Mouse (Mus musculus) liver, embryonic 16.5 days (tissue): ENCODE results near the gene Ephx3. TPM values are rescaled to one million over a fixed set of nuclear protein-coding genes. Genes with fewer than 3 reads are reported as not detected.
A peak's percentile ranks its signal among the peaks of the same experiment; 100 is the strongest.
"Not testable (repeated sequence)": the region's sequence is repeated elsewhere in the genome, so short reads cannot be mapped to it uniquely, and the experiment has no call there.

Experiments
- ATAC-seq: fragments of 200-750 bp; cut with Nextera tagmentation; 2 replicates; pipeline ENCODE4 v1.8.0; 2017; ENCODE audit warnings: low read depth, mild to moderate bottlenecking, moderate number of reproducible peaks, moderate library complexity
- H3K27ac ChIP-seq: fragments of 300-500 bp; sonication (generic); 2 replicates; pipeline ENCODE4 v1.5.1; 2014; ENCODE audit warnings: mild to moderate bottlenecking, low read length
- H3K27me3 ChIP-seq: fragments of 300-500 bp; sonication (generic); 2 replicates; pipeline ENCODE4 v1.6.1; 2014; ENCODE audit warnings: low read depth, low read length, mixed read lengths; ENCODE audit not compliant: control insufficient read depth, insufficient read depth
- H3K36me3 ChIP-seq: fragments of 300-500 bp; sonication (generic); 2 replicates; pipeline ENCODE4 v1.6.1; 2014; ENCODE audit warnings: mild to moderate bottlenecking; ENCODE audit not compliant: control insufficient read depth, insufficient read depth
- H3K4me1 ChIP-seq: fragments of 300-500 bp; sonication (generic); 2 replicates; pipeline ENCODE4 v1.6.1; 2014; ENCODE audit warnings: low read depth, low read length, mixed read lengths; ENCODE audit not compliant: control insufficient read depth
- H3K4me2 ChIP-seq: fragments of 300-500 bp; sonication (generic); 2 replicates; pipeline ENCODE4 v1.6.1; 2014; ENCODE audit warnings: low read depth, low read length, mixed read lengths
- H3K4me3 ChIP-seq: fragments of 300-500 bp; sonication (generic); 2 replicates; pipeline ENCODE4 v1.5.1; 2014; ENCODE audit warnings: low read depth, mild to moderate bottlenecking, low read length
- H3K9ac ChIP-seq: fragments of 300-500 bp; sonication (generic); 2 replicates; pipeline ENCODE4 v1.6.1; 2014; ENCODE audit warnings: low read depth, low read length
- H3K9me3 ChIP-seq: fragments of 300-500 bp; sonication (generic); replicated peaks from 2 replicates; pipeline ENCODE4 v1.6.1; 2016; ENCODE audit warnings: low read length; ENCODE audit not compliant: control insufficient read depth
- WGBS: fragments of 180-500 bp; shearing (Covaris S2); extraction: QIAGEN DNeasy Blood & Tissue Kit; methylation state at CpG from one replicate; pipeline ENCODE4 v1.1.7; 2014; ENCODE audit not compliant: insufficient replicate concordance; 5-methylcytosine and 5-hydroxymethylcytosine counted together
- polyA plus RNA-seq: library from polyadenylated mRNA; unstranded; fragments of >200 nt; fragmentation: Nextera tagmentation; extraction: Ambion mirVana; gene quantifications from 2 replicates; pipeline ENCODE4 v1.2.1, GENCODE M21; 2015

The Ephx3 gene
- not detected in 2 replicates for polyA plus RNA-seq

- peaks cover 5% of the 10 kb centered on the region; the same call in 1 of the 2 replicates for H3K4me1 ChIP-seq
- no peak within 1 kb of the TSS for H3K9ac ChIP-seq
- no peaks in the 10 kb centered on the region for H3K9me3 ChIP-seq
- H3K4me2 ChIP-seq = peak within 1 kb of the TSS; percentile 45
- H3K36me3 ChIP-seq = no peaks in the 10 kb centered on the region
- peaks cover 19% of the 10 kb centered on the region for H3K27me3 ChIP-seq
- peak within 1 kb of the TSS; percentile 33 for H3K4me3 ChIP-seq
- H3K27ac ChIP-seq = no peak within 1 kb of the TSS
- ATAC-seq = no peak
- WGBS = 9% methylated on average over 42 of the region's 42 CpGs
These were observed at the start of gene Ephx3 for GRCm38 (mm10) chr17:32188863-32189636. Gene Ephx3, minus strand, starts transcription at chr17:32189549.

GRCm38 (mm10) chr17:32238589-32238988 is 49.2 kb upstream of the Ephx3 start:
- H3K27me3 ChIP-seq = no peaks in the 10 kb centered on the region
- H3K4me1 ChIP-seq = peaks cover 10% of the 10 kb centered on the region
- no peak for ATAC-seq
- no peak overlapping the region for H3K4me2 ChIP-seq
- no peaks in the 10 kb centered on the region for H3K9me3 ChIP-seq
- H3K9ac ChIP-seq = no peak overlapping the region
- H3K4me3 ChIP-seq = no peak overlapping the region
- 38% methylated on average over 1 of the region's 1 CpGs for WGBS
- H3K36me3 ChIP-seq = no peaks in the 10 kb centered on the region; the same call in 1 of the 2 replicates
- H3K27ac ChIP-seq = no peak overlapping the region

- Histone ChIP-seq H3K4me2 (no peak overlapping the region), H3K27me3 (no peaks in the 10 kb centered on the region), H3K9me3 (no peaks in the 10 kb centered on the region), H3K36me3 (no peaks in the 10 kb centered on the region; the same call in 1 of the 2 replicates), H3K4me3 (no peak overlapping the region), H3K27ac (no peak overlapping the region), H3K9ac (no peak overlapping the region), H3K4me1 (peaks cover 7% of the 10 kb centered on the region)
- no peak for ATAC-seq
- WGBS = 83% methylated on average over 5 of the region's 5 CpGs
These were observed 46.3 kb upstream of the Ephx3 start for GRCm38 (mm10) chr17:32235534-32236191.

GRCm38 (mm10) chr17:32233174-32233573 is 43.8 kb upstream of the Ephx3 start:
- Histone ChIP-seq H3K27ac (no peak overlapping the region), H3K4me3 (no peak overlapping the region), H3K27me3 (no peaks in the 10 kb centered on the region), H3K36me3 (peaks cover 9% of the 10 kb centered on the region; the same call in 1 of the 2 replicates), H3K9me3 (no peaks in the 10 kb centered on the region), H3K4me2 (no peak overlapping the region), H3K9ac (no peak overlapping the region), H3K4me1 (no peaks in the 10 kb centered on the region)
- no peak for ATAC-seq

GRCm38 (mm10) chr17:32229256-32229655 is 39.9 kb upstream of the Ephx3 start:
- H3K4me1 ChIP-seq = no peaks in the 10 kb centered on the region
- no peaks in the 10 kb centered on the region for H3K27me3 ChIP-seq
- H3K4me3 ChIP-seq = no peak overlapping the region
- no peak overlapping the region for H3K4me2 ChIP-seq
- no peak overlapping the region for H3K27ac ChIP-seq
- peaks cover 31% of the 10 kb centered on the region for H3K36me3 ChIP-seq
- no peak overlapping the region for H3K9ac ChIP-seq
- no peaks in the 10 kb centered on the region for H3K9me3 ChIP-seq
- whole genome bisulfite sequencing = 93% methylated on average over 4 of the region's 4 CpGs
- no peak for ATAC-seq

- Histone ChIP-seq H3K4me3 (no peak overlapping the region), H3K27ac (no peak overlapping the region), H3K9ac (no peak overlapping the region), H3K27me3 (no peaks in the 10 kb centered on the region), H3K4me2 (no peak overlapping the region), H3K4me1 (no peaks in the 10 kb centered on the region), H3K9me3 (no peaks in the 10 kb centered on the region), H3K36me3 (peaks cover 52% of the 10 kb centered on the region)
- no peak for ATAC-seq
- WGBS = 65% methylated on average over 3 of the region's 3 CpGs
These were observed 31.5 kb upstream of the Ephx3 start for GRCm38 (mm10) chr17:32220873-32221272.

GRCm38 (mm10) chr17:32215587-32215986 is 26.2 kb upstream of the Ephx3 start:
- WGBS = 68% methylated on average over 4 of the region's 4 CpGs
- not testable (repeated sequence) for H3K9ac ChIP-seq, H3K4me1 ChIP-seq, H3K4me2 ChIP-seq, H3K4me3 ChIP-seq, H3K27me3 ChIP-seq, H3K27ac ChIP-seq, H3K9me3 ChIP-seq, ATAC-seq
- peaks cover 56% of the 10 kb centered on the region for H3K36me3 ChIP-seq

- H3K9me3 ChIP-seq, H3K4me3 ChIP-seq, H3K4me1 ChIP-seq, H3K9ac ChIP-seq, H3K27ac ChIP-seq, ATAC-seq, H3K4me2 ChIP-seq, H3K27me3 ChIP-seq: not testable (repeated sequence)
- WGBS = 90% methylated on average over 6 of the region's 6 CpGs
- peaks cover 75% of the 10 kb centered on the region for H3K36me3 ChIP-seq
These were observed 22.2 kb upstream of the Ephx3 start for GRCm38 (mm10) chr17:32211554-32211953.

GRCm38 (mm10) chr17:32209752-32210151 is 20.4 kb upstream of the Ephx3 start:
- no peaks in the 10 kb centered on the region for H3K9me3 ChIP-seq
- H3K27me3 ChIP-seq = no peaks in the 10 kb centered on the region
- peaks cover 75% of the 10 kb centered on the region for H3K36me3 ChIP-seq
- no peak overlapping the region for H3K27ac ChIP-seq
- H3K4me3 ChIP-seq = no peak overlapping the region
- H3K4me1 ChIP-seq = no peaks in the 10 kb centered on the region
- 60% methylated on average over 3 of the region's 3 CpGs for WGBS
- no peak overlapping the region for H3K9ac ChIP-seq
- ATAC-seq = no peak
- H3K4me2 ChIP-seq = no peak overlapping the region
